Mouse (Mus musculus) liver, embryonic 14.5 days (tissue): Measurements from ENCODE around the gene Vamp4. TPM values are rescaled to one million over a fixed set of nuclear protein-coding genes. Genes with fewer than 3 reads are reported as not detected.

Source experiments
- ATAC-seq: fragments of 200-750 bp; cut with Nextera tagmentation; 2 replicates; pipeline ENCODE4 v1.8.0; 2017; ENCODE audit warnings: moderate number of reproducible peaks, mild to moderate bottlenecking, moderate library complexity; ENCODE audit not compliant: insufficient read depth
- DNase-seq, 3 experiments: peaks; one replicate each; pipeline ENCODE4 v3.0.0-alpha.2; 2012 to 2013; ENCODE audit warnings: low read depth in 3 of 3, low spot score in 3 of 3
- H3K27ac ChIP-seq: fragments of 300-500 bp; sonication (generic); 2 replicates; pipeline ENCODE4 v1.5.1; 2014; ENCODE audit warnings: moderate library complexity, mild to moderate bottlenecking, control low read depth, inconsistent platforms
- H3K27me3 ChIP-seq: fragments of 300-500 bp; sonication (generic); 2 replicates; pipeline ENCODE4 v1.6.1; 2014; ENCODE audit warnings: mild to moderate bottlenecking, low read length, moderate library complexity; ENCODE audit not compliant: control insufficient read depth, insufficient read depth
- H3K36me3 ChIP-seq: fragments of 300-500 bp; sonication (generic); replicated peaks from 2 replicates; pipeline ENCODE4 v1.6.1; 2014; ENCODE audit warnings: low read depth; ENCODE audit not compliant: control insufficient read depth, insufficient read depth
- H3K4me1 ChIP-seq, 2 experiments: fragments of 200-500 bp in 1 of 2; fragments of 300-500 bp in 1 of 2; sonication (generic) in 1 of 2; replicated peaks; 2 replicates each; pipeline ENCODE4 v1.6.1; 2012 to 2014; ENCODE audit warnings: antibody characterized with exemption in 1 of 2, inconsistent platforms in 1 of 2, low read length in 1 of 2; ENCODE audit not compliant: control insufficient read depth in 2 of 2, insufficient read depth in 2 of 2
- H3K4me2 ChIP-seq: fragments of 300-500 bp; sonication (generic); 2 replicates; pipeline ENCODE4 v1.6.1; 2014; ENCODE audit warnings: low read depth, mild to moderate bottlenecking, control low read depth, moderate library complexity
- H3K4me3 ChIP-seq, 2 experiments: fragments of 200-500 bp in 1 of 2; fragments of 300-500 bp in 1 of 2; sonication (generic) in 1 of 2; 2 replicates each; pipeline ENCODE4 v1.5.1; 2012 to 2014; ENCODE audit warnings: low read depth in 2 of 2, low read length in 2 of 2, mild to moderate bottlenecking in 2 of 2, control low read depth in 1 of 2, inconsistent platforms in 1 of 2, moderate library complexity in 1 of 2; ENCODE audit not compliant: insufficient read depth in 1 of 2
- H3K9ac ChIP-seq: fragments of 300-500 bp; sonication (generic); replicated peaks from 2 replicates; pipeline ENCODE4 v1.6.1; 2014; ENCODE audit warnings: mild to moderate bottlenecking, control low read depth, moderate library complexity
- H3K9me3 ChIP-seq: fragments of 300-500 bp; sonication (generic); 2 replicates; pipeline ENCODE4 v1.6.1; 2016; ENCODE audit warnings: low read length, mixed read lengths; ENCODE audit not compliant: control insufficient read depth
- CTCF ChIP-seq: IDR thresholded peaks from 2 replicates; pipeline ENCODE4 v1.5.1; 2016; ENCODE audit warnings: antibody characterized with exemption, low read depth, control low read depth
- EP300 ChIP-seq: IDR thresholded peaks from 2 replicates; pipeline ENCODE4 v1.6.1; 2016; ENCODE audit warnings: antibody characterized with exemption, low read depth
- WGBS: fragments of 180-500 bp; shearing (Covaris S2); extraction: QIAGEN DNeasy Blood & Tissue Kit; methylation state at CpG from one replicate; pipeline ENCODE4 v1.1.7; 2014; ENCODE audit not compliant: insufficient replicate concordance; 5-methylcytosine and 5-hydroxymethylcytosine counted together
- polyA plus RNA-seq, 2 experiments: library from polyadenylated mRNA; depleted of rRNA in 1 of 2; stranded (reverse) in 1 of 2; unstranded in 1 of 2; fragments of >200 nt; fragmentation: Nextera tagmentation in 1 of 2; extraction: Ambion mirVana in 1 of 2; gene quantifications; 2 replicates each; pipeline versions ENCODE4 v1.2.1 to v1.2.3; 2012 to 2014

Gene Vamp4
- polyA plus RNA-seq (2012; rRNA removed): 3.4 and 5.6 TPM in 2 replicates
- polyA plus RNA-seq (2014; fragmentation: Nextera tagmentation; extraction: Ambion mirVana): 13.5 TPM in 2 replicates

DNA sequence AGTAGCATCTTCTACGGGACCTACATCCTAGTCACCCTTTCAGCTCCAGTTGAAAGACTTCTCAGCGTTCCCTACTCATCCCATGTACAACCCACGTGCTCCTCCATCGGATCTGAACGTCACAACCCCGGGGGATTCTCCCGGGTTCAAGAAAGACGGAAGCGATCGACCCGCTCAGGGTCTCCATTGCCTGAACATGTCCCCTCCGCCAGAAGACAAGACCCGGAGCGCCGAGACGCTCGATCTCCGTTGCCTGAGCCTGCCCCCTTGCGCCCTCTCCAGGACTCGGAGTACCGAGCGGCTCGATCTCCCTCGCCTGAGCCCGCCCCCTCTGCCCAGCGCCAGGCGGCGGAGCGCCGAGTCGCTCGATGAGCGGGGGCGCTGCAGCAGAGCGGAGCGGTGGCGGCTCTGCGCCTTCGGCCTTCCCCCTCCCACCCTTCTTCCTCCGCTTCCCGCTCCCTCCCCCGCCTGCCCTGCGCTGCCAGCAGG is at the start of gene Vamp4:
Vamp4 (plus strand) TSS at position 256 of the 489 bp plus-strand sequence.
- TF ChIP-seq EP300 (no peak), CTCF (peak; percentile 79)
- Histone ChIP-seq H3K4me2 (peak within 1 kb of the TSS; percentile 82), H3K27ac (no peak within 1 kb of the TSS), H3K36me3 (no peaks in the 10 kb centered on the region; the same call in 1 of the 2 replicates), H3K4me1 (peaks cover 0 to 4% of the 10 kb centered on the region in 2 experiments; a peak in 3 of 4 replicates), H3K4me3 (peak within 1 kb of the TSS; percentile 77 to 92), H3K9ac (peak within 1 kb of the TSS; percentile 74), H3K27me3 (no peaks in the 10 kb centered on the region), H3K9me3 (no peaks in the 10 kb centered on the region; the same call in 1 of the 2 replicates)
- peak; percentile 98 for ATAC-seq
- WGBS: under 1% methylated on average over 43 of the region's 43 CpGs
- DNase-seq: peak; percentile 76 to 77 (median 77)

DNA sequence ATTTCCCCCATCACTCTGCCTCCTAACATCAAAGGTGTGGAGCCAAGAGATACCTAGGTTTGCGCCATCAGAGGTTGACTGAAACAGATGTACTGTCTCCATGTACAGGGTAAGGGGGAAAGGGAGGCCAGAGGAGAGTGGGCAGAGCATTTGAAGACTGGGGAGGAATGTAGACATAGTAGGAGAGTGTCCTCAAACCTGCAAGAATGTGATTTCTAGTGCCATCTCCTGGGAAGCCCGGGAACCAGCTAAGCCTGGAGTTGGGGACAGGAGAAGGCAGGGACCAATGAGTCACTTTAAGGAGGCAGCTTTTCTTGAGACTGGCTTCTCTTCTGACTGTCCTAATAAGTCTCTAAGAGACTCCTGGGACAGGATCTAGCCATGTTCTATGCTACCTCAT is 40.7 kb upstream of the Vamp4 start:
- 57% methylated on average over 2 of the region's 2 CpGs for WGBS

GRCm38 (mm10) chr1:162530666-162531065 is 39.6 kb upstream of the Vamp4 start:
- Histone ChIP-seq H3K36me3 (peaks cover 7% of the 10 kb centered on the region), H3K4me1 (no peaks in the 10 kb centered on the region), H3K9ac (no peak overlapping the region), H3K27me3 (no peaks in the 10 kb centered on the region), H3K4me3 (no peak overlapping the region), H3K9me3 (no peaks in the 10 kb centered on the region), H3K4me2 (no peak overlapping the region), H3K27ac (no peak overlapping the region)
- TF ChIP-seq CTCF (no peak), EP300 (no peak)
- no peak for ATAC-seq
- 74% methylated on average over 1 of the region's 1 CpGs for WGBS
- DNase-seq: no peak

More for the DNA sequence above, 40.7 kb upstream of the Vamp4 start:
- Histone ChIP-seq H3K4me1 (no peaks in the 10 kb centered on the region), H3K4me2 (no peak overlapping the region), H3K36me3 (peaks cover 5% of the 10 kb centered on the region), H3K4me3 (no peak overlapping the region), H3K27ac (no peak overlapping the region), H3K27me3 (no peaks in the 10 kb centered on the region), H3K9me3 (no peaks in the 10 kb centered on the region), H3K9ac (no peak overlapping the region)
- ATAC-seq (no peak), DNase-seq (no peak)
- TF ChIP-seq CTCF (no peak), EP300 (no peak)

GRCm38 (mm10) chr1:162531584-162531983 is 38.7 kb upstream of the Vamp4 start:
- Histone ChIP-seq H3K36me3 (peaks cover 17% of the 10 kb centered on the region), H3K4me1 (no peaks in the 10 kb centered on the region), H3K9me3 (no peaks in the 10 kb centered on the region), H3K9ac (no peak overlapping the region), H3K4me2 (no peak overlapping the region), H3K4me3 (no peak overlapping the region), H3K27ac (no peak overlapping the region), H3K27me3 (no peaks in the 10 kb centered on the region)
- ATAC-seq (no peak), DNase-seq (no peak)
- 58% methylated on average over 4 of the region's 4 CpGs for WGBS
- TF ChIP-seq EP300 (no peak), CTCF (peak; percentile 61)

DNA sequence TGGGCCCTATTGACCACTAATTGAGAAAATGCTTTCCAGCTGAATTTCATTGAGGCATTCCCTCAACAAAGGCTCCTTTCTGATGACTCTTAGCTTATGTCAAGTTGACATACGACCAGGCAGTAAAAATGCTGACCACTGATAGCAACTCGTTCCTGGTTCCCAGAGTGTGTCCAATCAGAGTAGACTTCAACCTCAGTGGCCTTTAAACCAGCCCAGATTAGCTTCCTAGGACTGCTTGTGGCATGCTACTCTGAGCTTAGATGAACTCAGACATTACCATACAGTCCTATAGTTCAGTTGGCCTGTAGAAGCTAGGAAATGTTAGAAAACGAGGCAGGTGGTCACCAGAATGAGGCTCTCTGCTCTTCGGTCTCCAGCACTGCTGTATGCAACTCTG is 38.0 kb upstream of the Vamp4 start:
- no peak overlapping the region for H3K27ac ChIP-seq
- H3K4me3 ChIP-seq: no peak overlapping the region
- no peaks in the 10 kb centered on the region for H3K4me1 ChIP-seq
- DNase-seq (no peak), ATAC-seq (no peak)
- no peaks in the 10 kb centered on the region for H3K9me3 ChIP-seq
- H3K27me3 ChIP-seq: no peaks in the 10 kb centered on the region
- no peak overlapping the region for H3K9ac ChIP-seq
- H3K36me3 ChIP-seq: peaks cover 21% of the 10 kb centered on the region
- no peak overlapping the region for H3K4me2 ChIP-seq
- TF ChIP-seq CTCF (no peak), EP300 (no peak)
- 56% methylated on average over 4 of the region's 4 CpGs for WGBS
